Mouse (Mus musculus) cerebellum, postnatal 4 days (tissue): ENCODE results near the gene Scamp3.

Source experiments
- DNase-seq, 2 experiments: peaks; one replicate each; pipeline ENCODE4 v3.0.0; 2022; ENCODE audit warnings: low spot score in 2 of 2, mixed read lengths in 1 of 2

Scamp3 gene

DNA sequence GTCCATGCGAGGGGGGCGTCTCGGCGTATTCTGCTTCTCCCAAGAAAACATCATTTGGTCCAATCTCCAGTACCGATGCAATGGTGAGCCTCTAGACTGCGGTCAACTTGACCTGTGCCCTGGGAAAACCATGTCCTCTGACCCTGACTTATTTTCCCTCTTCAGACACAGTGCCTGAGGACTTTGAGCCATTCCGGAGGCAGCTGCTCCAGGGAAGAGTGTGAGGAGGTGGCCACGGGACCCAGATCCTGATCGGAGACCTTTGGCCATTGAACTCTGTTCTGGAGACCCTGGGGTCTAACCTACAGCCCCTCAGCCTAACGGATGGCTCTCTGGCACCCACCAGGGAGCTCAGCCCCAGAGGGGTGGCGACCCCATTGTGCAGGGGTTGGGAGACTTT is 49.1 kb downstream of the Scamp3 start:
- DNase-seq: no peak

GRCm38 (mm10) chr3:89226900-89227299 is 49.6 kb downstream of the Scamp3 start, which contains the start of gene Mtx1:
Gene Mtx1, minus strand, starts transcription at chr3:89227088.
- no peak for DNase-seq

DNA sequence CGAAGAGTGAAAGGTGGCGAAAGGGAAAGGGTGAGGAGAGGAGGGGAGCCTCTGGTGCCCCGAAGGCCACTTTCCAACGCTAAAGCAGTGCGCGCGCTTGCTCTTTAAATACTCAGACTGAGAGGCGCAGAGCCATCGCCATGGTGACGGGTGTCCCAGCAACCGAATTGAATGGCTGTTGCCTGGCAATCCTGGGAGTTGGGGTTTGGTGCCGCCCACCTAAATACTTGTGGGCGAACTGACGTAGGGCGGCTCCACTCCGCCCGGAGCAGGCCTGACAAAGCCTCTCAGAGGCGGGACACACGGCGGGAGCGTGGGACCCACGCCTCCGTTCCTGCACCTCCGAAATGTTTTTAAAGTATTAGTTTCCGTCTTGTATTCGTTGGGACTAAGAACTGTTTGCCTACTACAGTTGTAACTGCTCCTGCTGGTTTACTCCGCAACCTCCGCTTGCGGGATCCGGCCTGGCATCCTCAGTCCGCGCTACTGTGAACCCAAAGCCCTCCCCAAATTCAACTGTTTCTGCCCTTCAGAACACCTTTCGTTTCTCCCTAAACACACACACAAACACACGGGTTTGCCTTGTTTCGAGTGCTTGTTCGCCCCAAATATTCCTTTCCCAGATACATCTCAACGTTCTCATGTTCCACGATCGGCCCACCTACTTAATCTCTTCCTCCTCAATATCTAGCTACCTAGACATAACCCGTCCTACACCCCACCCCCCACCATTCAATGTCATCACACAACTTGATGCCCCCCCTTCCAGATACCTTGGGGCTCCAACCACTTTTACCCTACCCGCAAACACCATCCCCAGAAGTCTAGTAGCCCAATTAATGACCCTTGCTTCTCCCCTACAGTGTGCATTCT is 50.3 kb downstream of the Scamp3 start:
- peak; percentile 70 to 80 for DNase-seq

GRCm38 (mm10) chr3:89228180-89228549 is 50.9 kb downstream of the Scamp3 start:
- DNase-seq: peak; percentile 77 to 91

GRCm38 (mm10) chr3:89228836-89229235 is 51.6 kb downstream of the Scamp3 start, which contains the start of gene Muc1:
Gene Muc1, plus strand, starts transcription at chr3:89229057.
- DNase-seq: no peak

DNA sequence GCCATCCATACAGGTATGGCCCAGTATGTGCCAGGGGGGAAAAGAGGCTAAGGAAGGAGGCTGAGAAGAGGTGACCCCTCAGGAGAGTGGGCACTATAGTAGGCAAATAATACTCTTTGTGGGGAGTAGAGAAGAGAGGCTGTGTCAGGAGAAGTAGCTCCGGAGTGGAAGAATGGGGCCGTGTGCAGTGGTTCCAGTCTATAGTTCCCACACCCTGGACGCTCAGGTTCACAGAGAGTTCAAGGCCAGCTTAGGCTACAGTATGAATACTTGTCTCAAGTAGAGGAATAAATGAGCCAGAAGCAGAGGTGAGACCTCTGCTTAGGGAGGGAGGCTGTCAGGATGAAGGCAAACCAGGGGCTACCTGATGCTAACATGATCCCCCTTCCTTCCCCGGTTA is 52.0 kb downstream of the Scamp3 start:
- no peak for DNase-seq

DNA sequence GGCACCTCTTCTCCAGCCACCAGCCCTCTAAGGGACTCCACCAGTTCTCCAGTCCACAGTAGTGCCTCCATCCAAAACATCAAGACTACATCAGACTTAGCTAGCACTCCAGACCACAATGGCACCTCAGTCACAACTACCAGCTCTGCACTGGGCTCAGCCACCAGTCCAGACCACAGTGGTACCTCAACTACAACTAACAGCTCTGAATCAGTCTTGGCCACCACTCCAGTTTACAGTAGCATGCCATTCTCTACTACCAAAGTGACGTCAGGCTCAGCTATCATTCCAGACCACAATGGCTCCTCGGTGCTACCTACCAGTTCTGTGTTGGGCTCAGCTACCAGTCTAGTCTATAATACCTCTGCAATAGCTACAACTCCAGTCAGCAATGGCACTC is 53.3 kb downstream of the Scamp3 start:
- no peak for DNase-seq

GRCm38 (mm10) chr3:89231345-89231744 is 54.1 kb downstream of the Scamp3 start:
- DNase-seq: no peak

DNA sequence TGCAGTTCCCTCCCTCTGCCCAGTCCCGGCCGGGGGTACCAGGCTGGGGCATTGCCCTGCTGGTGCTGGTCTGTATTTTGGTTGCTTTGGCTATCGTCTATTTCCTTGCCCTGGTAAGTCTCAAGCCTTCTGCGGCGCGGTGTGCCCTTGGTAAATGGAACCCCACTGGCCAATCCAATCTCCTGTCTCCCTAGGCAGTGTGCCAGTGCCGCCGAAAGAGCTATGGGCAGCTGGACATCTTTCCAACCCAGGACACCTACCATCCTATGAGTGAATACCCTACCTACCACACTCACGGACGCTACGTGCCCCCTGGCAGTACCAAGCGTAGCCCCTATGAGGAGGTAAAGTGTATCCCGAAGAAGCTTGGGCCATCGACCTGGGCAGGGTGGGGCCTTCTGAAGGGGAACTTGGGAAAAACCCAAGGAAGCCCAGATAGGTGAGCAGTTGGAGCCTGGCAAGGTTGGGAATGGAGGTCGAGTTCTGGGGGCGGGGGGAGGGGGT is 54.6 kb downstream of the Scamp3 start:
- DNase-seq: no peak
